Mouse (Mus musculus): Measurements from ENCODE around the gene Map2k3.

The Map2k3 gene

GRCm38 (mm10) chr11:60924981-60925380 is 6.9 kb upstream of the Map2k3 start:
- DNase-seq (ENCODE audit: low spot score in 2 of 2): no peak

GRCm38 (mm10) chr11:60927264-60927663 is 4.6 kb upstream of the Map2k3 start:
- DNase-seq (ENCODE audit: low spot score in 2 of 2): peak; percentile 80 to 85

- DNase-seq (ENCODE audit: low spot score in 2 of 2): no peak
These were observed 1.0 kb upstream of the Map2k3 start for GRCm38 (mm10) chr11:60930724-60931281.

- peak in 1 of 2 experiments; percentile 12 for DNase-seq (ENCODE audit: low spot score in 2 of 2)
These were observed 458 bp upstream of the Map2k3 start for GRCm38 (mm10) chr11:60931282-60931868.

- no peak for DNase-seq (ENCODE audit: low spot score in 2 of 2)
These were observed 729 bp downstream of the Map2k3 start for GRCm38 (mm10) chr11:60932503-60933020.

- DNase-seq (ENCODE audit: low spot score in 2 of 2): no peak
These were observed 1.5 kb downstream of the Map2k3 start for GRCm38 (mm10) chr11:60933178-60933930.

- DNase-seq (ENCODE audit: low spot score in 2 of 2): no peak
These were observed 3.0 kb downstream of the Map2k3 start for GRCm38 (mm10) chr11:60934795-60935194.

- peak in 1 of 2 experiments; percentile 10 for DNase-seq (ENCODE audit: low spot score in 2 of 2)
These were observed 3.6 kb downstream of the Map2k3 start for GRCm38 (mm10) chr11:60935326-60935974.

- DNase-seq (ENCODE audit: low spot score in 2 of 2): no peak
These were observed 4.1 kb downstream of the Map2k3 start for GRCm38 (mm10) chr11:60935975-60936373.

- no peak for DNase-seq (ENCODE audit: low spot score in 2 of 2)
These were observed 5.8 kb downstream of the Map2k3 start for GRCm38 (mm10) chr11:60937611-60938010.

GRCm38 (mm10) chr11:60939487-60939886 is 7.7 kb downstream of the Map2k3 start:
- DNase-seq (ENCODE audit: low spot score in 2 of 2): no peak

- no peak for DNase-seq (ENCODE audit: low spot score in 2 of 2)
These were observed 8.7 kb downstream of the Map2k3 start for GRCm38 (mm10) chr11:60940501-60940900.

GRCm38 (mm10) chr11:60941370-60941769 is 9.5 kb downstream of the Map2k3 start:
- DNase-seq (ENCODE audit: low spot score in 2 of 2): no peak

GRCm38 (mm10) chr11:60942263-60943015 is 10.6 kb downstream of the Map2k3 start:
- no peak for DNase-seq (ENCODE audit: low spot score in 2 of 2)

GRCm38 (mm10) chr11:60945003-60945402 is 13.2 kb downstream of the Map2k3 start:
- no peak for DNase-seq (ENCODE audit: low spot score in 2 of 2)

GRCm38 (mm10) chr11:60951896-60952295 is 20.1 kb downstream of the Map2k3 start:
- no peak for DNase-seq (ENCODE audit: low spot score in 2 of 2)

GRCm38 (mm10) chr11:60952362-60952761 is 20.5 kb downstream of the Map2k3 start:
- no peak for DNase-seq (ENCODE audit: low spot score in 2 of 2)

GRCm38 (mm10) chr11:60952986-60953385 is 21.2 kb downstream of the Map2k3 start:
- no peak for DNase-seq (ENCODE audit: low spot score in 2 of 2)

- peak; percentile 74 to 75 for DNase-seq (ENCODE audit: low spot score in 2 of 2)
These were observed 22.0 kb downstream of the Map2k3 start for GRCm38 (mm10) chr11:60953803-60954202.

GRCm38 (mm10) chr11:60954255-60955104 is 22.6 kb downstream of the Map2k3 start:
- no peak for DNase-seq (ENCODE audit: low spot score in 2 of 2)
